Mouse (Mus musculus): ENCODE data around the gene Hmcn1. TPM values are rescaled to one million over a fixed set of nuclear protein-coding genes. Genes with fewer than 3 reads are reported as not detected.

Hmcn1 gene
- polyA plus RNA-seq, 1 experiment, result not detected

- TF ChIP-seq TAL1 (IDR thresholded peaks at IDR 0.05; ENCODE audit: low read length), result no peak
- no peak for TF ChIP-seq GATA1 (IDR thresholded peaks at IDR 0.05; ENCODE audit: low read length)
- no peaks in the 10 kb centered on the region for H3K36me3 ChIP-seq (ENCODE audit: control insufficient read depth)
- H3K9me3 ChIP-seq (ENCODE audit: control insufficient read depth, low read length), result no peaks in the 10 kb centered on the region
- H3K4me3 ChIP-seq (replicated peaks), result no peak overlapping the region
- H3K27me3 ChIP-seq (ENCODE audit: control insufficient read depth), result no peaks in the 10 kb centered on the region
- H3K4me1 ChIP-seq (ENCODE audit: control insufficient read depth), result no peaks in the 10 kb centered on the region
These were observed 210.0 kb downstream of the Hmcn1 start for GRCm38 (mm10) chr1:150783070-150783842.

DNA sequence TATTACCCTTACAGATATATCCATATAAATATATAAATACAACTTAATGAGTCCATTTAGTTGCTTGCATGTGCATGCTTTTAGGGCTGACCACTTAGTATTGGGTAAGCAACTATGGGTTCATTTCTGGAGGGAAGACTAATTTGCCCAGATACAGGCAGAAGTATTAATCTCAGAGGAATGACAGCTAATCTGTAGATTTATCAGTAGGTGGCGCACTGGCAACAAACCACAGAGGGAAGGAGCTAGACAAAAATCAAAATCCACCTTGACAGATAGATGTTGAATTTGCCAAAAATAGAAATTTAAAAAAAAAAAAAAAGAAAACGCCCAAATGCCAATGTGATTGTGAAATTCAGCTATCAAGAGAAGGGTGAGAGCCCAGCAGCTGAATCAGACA lies 213.3 kb downstream of the Hmcn1 start:
- H3K27me3 ChIP-seq (ENCODE audit: control insufficient read depth), result no peaks in the 10 kb centered on the region
- H3K9me3 ChIP-seq (ENCODE audit: control insufficient read depth, low read length), result no peaks in the 10 kb centered on the region
- H3K36me3 ChIP-seq (ENCODE audit: control insufficient read depth), result no peaks in the 10 kb centered on the region
- TF ChIP-seq TAL1 (IDR thresholded peaks at IDR 0.05; ENCODE audit: low read length), result no peak
- no peak for TF ChIP-seq GATA1 (IDR thresholded peaks at IDR 0.05; ENCODE audit: low read length)
- H3K4me3 ChIP-seq (replicated peaks), result no peak overlapping the region
- no peaks in the 10 kb centered on the region for H3K4me1 ChIP-seq (ENCODE audit: control insufficient read depth)

DNA sequence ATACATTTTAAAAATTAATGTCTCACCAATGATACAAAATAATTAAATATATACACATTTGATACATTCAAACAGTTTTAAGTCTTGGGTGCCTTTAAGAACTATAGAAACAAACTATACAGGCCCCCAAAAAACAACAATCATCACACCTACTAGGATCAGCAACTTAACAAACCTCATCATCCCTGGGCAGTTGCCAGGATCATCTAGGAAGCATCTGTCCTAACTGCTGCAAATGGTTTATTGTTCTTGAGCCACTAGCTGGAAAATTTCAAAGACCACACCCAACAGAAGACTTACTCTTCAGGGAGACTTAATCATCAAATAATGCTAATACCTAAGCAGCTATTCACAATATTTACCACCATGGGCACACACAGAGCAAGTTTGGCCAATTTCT lies 216.5 kb downstream of the Hmcn1 start:
- Histone ChIP-seq H3K27me3 (ENCODE audit: control insufficient read depth) (no peaks in the 10 kb centered on the region), H3K36me3 (ENCODE audit: control insufficient read depth) (no peaks in the 10 kb centered on the region), H3K9me3 (ENCODE audit: control insufficient read depth, low read length) (no peaks in the 10 kb centered on the region), H3K4me1 (ENCODE audit: control insufficient read depth) (no peaks in the 10 kb centered on the region), H3K4me3 (replicated peaks) (no peak overlapping the region)
- no peak for TF ChIP-seq TAL1 (IDR thresholded peaks at IDR 0.05; ENCODE audit: low read length)
- TF ChIP-seq GATA1 (IDR thresholded peaks at IDR 0.05; ENCODE audit: low read length), result no peak

DNA sequence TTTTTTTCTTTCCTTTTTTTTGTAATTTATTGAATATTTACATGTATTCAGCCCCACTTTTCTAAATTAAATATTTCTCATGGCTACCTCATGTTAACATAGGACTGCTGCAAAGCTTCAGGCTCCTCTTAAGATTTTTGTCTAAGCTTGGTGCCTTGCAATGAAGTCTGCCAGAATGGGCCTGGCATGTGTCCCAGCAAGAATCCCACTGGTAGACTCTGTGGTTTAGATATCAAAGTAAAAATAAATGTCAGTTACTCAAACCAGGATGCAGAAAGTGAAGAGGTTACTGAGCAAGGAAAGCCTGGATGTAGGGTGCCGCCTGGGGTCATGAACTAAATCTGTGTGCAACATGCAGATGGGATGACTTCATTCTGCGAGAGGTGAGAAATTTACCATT lies 217.5 kb downstream of the Hmcn1 start:
- H3K27me3 ChIP-seq (ENCODE audit: control insufficient read depth), result no peaks in the 10 kb centered on the region
- H3K4me3 ChIP-seq (replicated peaks), result no peak overlapping the region
- TF ChIP-seq GATA1 (IDR thresholded peaks at IDR 0.05; ENCODE audit: low read length) (no peak), TAL1 (IDR thresholded peaks at IDR 0.05; ENCODE audit: low read length) (no peak)
- H3K36me3 ChIP-seq (ENCODE audit: control insufficient read depth), result no peaks in the 10 kb centered on the region
- H3K4me1 ChIP-seq (ENCODE audit: control insufficient read depth), result no peaks in the 10 kb centered on the region
- no peaks in the 10 kb centered on the region for H3K9me3 ChIP-seq (ENCODE audit: control insufficient read depth, low read length)

GRCm38 (mm10) chr1:150772958-150773357 lies 220.3 kb downstream of the Hmcn1 start:
- Histone ChIP-seq H3K27me3 (ENCODE audit: control insufficient read depth) (no peaks in the 10 kb centered on the region), H3K36me3 (ENCODE audit: control insufficient read depth) (no peaks in the 10 kb centered on the region), H3K9me3 (ENCODE audit: control insufficient read depth, low read length) (no peaks in the 10 kb centered on the region), H3K4me3 (replicated peaks) (no peak overlapping the region), H3K4me1 (ENCODE audit: control insufficient read depth) (no peaks in the 10 kb centered on the region)
- no peak for TF ChIP-seq TAL1 (IDR thresholded peaks at IDR 0.05; ENCODE audit: low read length)
- no peak for TF ChIP-seq GATA1 (IDR thresholded peaks at IDR 0.05; ENCODE audit: low read length)

DNA sequence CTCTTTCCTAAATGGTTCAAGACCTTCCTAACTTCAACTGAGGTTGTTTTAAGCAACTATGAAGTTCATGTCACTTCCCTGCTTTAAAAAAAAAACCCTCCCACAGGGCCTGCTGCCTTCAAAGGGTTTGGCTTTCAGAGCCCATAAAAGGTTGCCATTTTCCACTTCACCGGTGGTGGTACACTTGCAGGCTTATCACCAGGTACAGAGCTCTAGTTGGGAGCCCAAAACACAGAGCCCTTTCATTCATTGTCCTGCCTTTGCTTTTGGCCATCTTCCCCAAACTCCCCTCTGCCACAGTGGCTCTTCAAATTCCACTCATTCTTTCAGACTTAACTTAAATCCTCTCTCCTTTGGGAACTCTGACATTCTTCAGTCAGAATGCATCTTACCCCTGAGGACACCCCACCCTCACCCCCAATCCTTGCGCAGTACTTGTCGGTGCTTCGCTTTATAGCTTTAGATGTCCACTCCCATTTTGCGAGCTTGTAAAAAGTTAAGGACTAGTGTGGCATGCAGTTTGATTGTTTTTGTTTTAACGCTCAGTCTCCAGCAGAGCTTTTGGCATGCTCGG lies 222.2 kb downstream of the Hmcn1 start:
- Histone ChIP-seq H3K9me3 (ENCODE audit: control insufficient read depth, low read length) (no peaks in the 10 kb centered on the region), H3K36me3 (ENCODE audit: control insufficient read depth) (no peaks in the 10 kb centered on the region), H3K27me3 (ENCODE audit: control insufficient read depth) (no peaks in the 10 kb centered on the region), H3K4me3 (replicated peaks) (no peak overlapping the region), H3K4me1 (ENCODE audit: control insufficient read depth) (no peaks in the 10 kb centered on the region)
- TF ChIP-seq TAL1 (IDR thresholded peaks at IDR 0.05; ENCODE audit: low read length), result no peak
- TF ChIP-seq GATA1 (IDR thresholded peaks at IDR 0.05; ENCODE audit: low read length), result no peak

- Histone ChIP-seq H3K36me3 (ENCODE audit: control insufficient read depth) (no peaks in the 10 kb centered on the region), H3K4me3 (replicated peaks) (no peak overlapping the region), H3K9me3 (ENCODE audit: control insufficient read depth, low read length) (no peaks in the 10 kb centered on the region), H3K4me1 (ENCODE audit: control insufficient read depth) (no peaks in the 10 kb centered on the region), H3K27me3 (ENCODE audit: control insufficient read depth) (no peaks in the 10 kb centered on the region)
- no peak for TF ChIP-seq TAL1 (IDR thresholded peaks at IDR 0.05; ENCODE audit: low read length)
- TF ChIP-seq GATA1 (IDR thresholded peaks at IDR 0.05; ENCODE audit: low read length), result no peak
These were observed 223.4 kb downstream of the Hmcn1 start for GRCm38 (mm10) chr1:150769836-150770235.

DNA sequence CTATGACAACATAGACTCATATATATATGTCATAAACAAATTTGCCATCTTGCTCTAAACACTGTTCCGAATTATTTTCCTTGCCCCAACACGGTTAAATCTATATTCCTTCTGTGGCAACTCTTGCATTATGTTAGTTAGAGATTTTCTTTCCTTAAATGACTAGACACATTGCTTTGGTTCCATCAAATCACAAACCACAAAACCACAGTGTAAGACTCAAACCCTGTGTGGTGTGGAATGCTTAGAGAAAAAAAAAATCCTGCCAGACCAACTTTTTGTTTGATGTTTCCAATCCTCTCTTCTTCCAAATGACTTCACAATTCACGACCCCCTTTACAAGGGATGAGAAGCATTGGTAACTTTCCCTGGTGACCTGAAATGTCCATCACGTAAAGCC lies 231.6 kb downstream of the Hmcn1 start:
- Histone ChIP-seq H3K27me3 (ENCODE audit: control insufficient read depth) (no peaks in the 10 kb centered on the region), H3K4me3 (replicated peaks) (no peak overlapping the region), H3K36me3 (ENCODE audit: control insufficient read depth) (no peaks in the 10 kb centered on the region), H3K9me3 (ENCODE audit: control insufficient read depth, low read length) (no peaks in the 10 kb centered on the region), H3K4me1 (ENCODE audit: control insufficient read depth) (no peaks in the 10 kb centered on the region)
- TF ChIP-seq GATA1 (IDR thresholded peaks at IDR 0.05; ENCODE audit: low read length) (no peak), TAL1 (IDR thresholded peaks at IDR 0.05; ENCODE audit: low read length) (no peak)

- no peaks in the 10 kb centered on the region for H3K9me3 ChIP-seq (ENCODE audit: control insufficient read depth, low read length)
- H3K27me3 ChIP-seq (ENCODE audit: control insufficient read depth), result no peaks in the 10 kb centered on the region
- no peak overlapping the region for H3K4me3 ChIP-seq (replicated peaks)
- no peaks in the 10 kb centered on the region for H3K4me1 ChIP-seq (ENCODE audit: control insufficient read depth)
- no peak for TF ChIP-seq GATA1 (IDR thresholded peaks at IDR 0.05; ENCODE audit: low read length)
- H3K36me3 ChIP-seq (ENCODE audit: control insufficient read depth), result no peaks in the 10 kb centered on the region
These were observed 232.4 kb downstream of the Hmcn1 start for GRCm38 (mm10) chr1:150760801-150761331.
